Mouse (Mus musculus): ENCODE measurements at regions not wholly inside any gene's neighbourhood (a gene's known extent, or its start where the extent isn't known, plus 50 kb on each side); places are given as distances from the start of the nearest gene placed in this dataset.

GRCm38 (mm10) chr16:78222377-78222776 is 78.9 kb upstream of the Cxadr start:
- no peak overlapping the region for H3K4me2 ChIP-seq (ENCODE audit: low read length)
- H3K27me3 ChIP-seq (ENCODE audit: control insufficient read depth, insufficient read depth, low read length) = no peaks in the 10 kb centered on the region
- DNase-seq = no peak
- H3K4me1 ChIP-seq (ENCODE audit: control insufficient read depth, insufficient read depth, low read length) = 0 out of 2 replicates have a peak, but pooled peaks cover 4% of the 10 kb centered on the region
- WGBS = 64% methylated on average over 1 of the region's 1 CpGs
- no peaks in the 10 kb centered on the region for H3K9me3 ChIP-seq (ENCODE audit: control insufficient read depth, low read length)
- no peak overlapping the region for H3K4me3 ChIP-seq (replicated peaks; ENCODE audit: low read depth, low read length)
- H3K27ac ChIP-seq (replicated peaks; ENCODE audit: low read depth, low read length) = no peak overlapping the region
- H3K36me3 ChIP-seq (ENCODE audit: control insufficient read depth, insufficient read depth, low read length) = no peaks in the 10 kb centered on the region
- H3K9ac ChIP-seq (replicated peaks; ENCODE audit: low read length) = no peak overlapping the region
- no peak for ATAC-seq (ENCODE audit: low FRiP score, low TSS enrichment)

GRCm38 (mm10) chr16:78221781-78222180 is 79.5 kb upstream of the Cxadr start:
- Histone ChIP-seq H3K27me3 (ENCODE audit: control insufficient read depth, insufficient read depth, low read length) (no peaks in the 10 kb centered on the region), H3K4me3 (replicated peaks; ENCODE audit: low read depth, low read length) (no peak overlapping the region), H3K27ac (replicated peaks; ENCODE audit: low read depth, low read length) (no peak overlapping the region), H3K4me2 (ENCODE audit: low read length) (no peak overlapping the region), H3K9ac (replicated peaks; ENCODE audit: low read length) (no peak overlapping the region), H3K4me1 (ENCODE audit: control insufficient read depth, insufficient read depth, low read length) (0 out of 2 replicates have a peak, but pooled peaks cover 4% of the 10 kb centered on the region), H3K9me3 (ENCODE audit: control insufficient read depth, low read length) (no peaks in the 10 kb centered on the region), H3K36me3 (ENCODE audit: control insufficient read depth, insufficient read depth, low read length) (no peaks in the 10 kb centered on the region)
- peak; percentile 72 for DNase-seq
- no peak for ATAC-seq (ENCODE audit: low FRiP score, low TSS enrichment)
- WGBS = 76% methylated on average over 1 of the region's 1 CpGs

- Histone ChIP-seq H3K36me3 (ENCODE audit: control insufficient read depth, insufficient read depth, low read length) (no peaks in the 10 kb centered on the region), H3K27ac (replicated peaks; ENCODE audit: low read depth, low read length) (no peak overlapping the region), H3K27me3 (ENCODE audit: control insufficient read depth, insufficient read depth, low read length) (no peaks in the 10 kb centered on the region), H3K4me3 (replicated peaks; ENCODE audit: low read depth, low read length) (no peak overlapping the region), H3K4me2 (ENCODE audit: low read length) (no peak overlapping the region), H3K9me3 (ENCODE audit: control insufficient read depth, low read length) (no peaks in the 10 kb centered on the region), H3K9ac (replicated peaks; ENCODE audit: low read length) (no peak overlapping the region), H3K4me1 (ENCODE audit: control insufficient read depth, insufficient read depth, low read length) (0 out of 2 replicates have a peak, but pooled peaks cover 4% of the 10 kb centered on the region)
- 51% methylated on average over 6 of the region's 6 CpGs for WGBS
- peak; percentile 38 for DNase-seq
- no peak for ATAC-seq (ENCODE audit: low FRiP score, low TSS enrichment)
Measured at GRCm38 (mm10) chr16:78217633-78218032, 83.7 kb upstream of the Cxadr start.

GRCm38 (mm10) chr16:78216752-78217351 is 84.4 kb upstream of the Cxadr start:
- Histone ChIP-seq H3K36me3 (ENCODE audit: control insufficient read depth, insufficient read depth, low read length) (no peaks in the 10 kb centered on the region), H3K27ac (replicated peaks; ENCODE audit: low read depth, low read length) (no peak overlapping the region), H3K4me2 (ENCODE audit: low read length) (no peak overlapping the region), H3K9ac (replicated peaks; ENCODE audit: low read length) (no peak overlapping the region), H3K27me3 (ENCODE audit: control insufficient read depth, insufficient read depth, low read length) (no peaks in the 10 kb centered on the region), H3K9me3 (ENCODE audit: control insufficient read depth, low read length) (no peaks in the 10 kb centered on the region), H3K4me3 (replicated peaks; ENCODE audit: low read depth, low read length) (no peak overlapping the region), H3K4me1 (ENCODE audit: control insufficient read depth, insufficient read depth, low read length) (0 out of 2 replicates have a peak, but pooled peaks cover 1% of the 10 kb centered on the region)
- DNase-seq (no peak), ATAC-seq (ENCODE audit: low FRiP score, low TSS enrichment) (no peak)
- WGBS = 53% methylated on average over 9 of the region's 9 CpGs

GRCm38 (mm10) chr16:78211687-78212086 is 89.6 kb upstream of the Cxadr start:
- 87% methylated on average over 8 of the region's 8 CpGs for WGBS

GRCm38 (mm10) chr16:78208321-78208720 is 93.0 kb upstream of the Cxadr start:
- DNase-seq (no peak), ATAC-seq (ENCODE audit: low FRiP score, low TSS enrichment) (no peak)
- no peaks in the 10 kb centered on the region for H3K36me3 ChIP-seq (ENCODE audit: control insufficient read depth, insufficient read depth, low read length)
- H3K4me3 ChIP-seq (replicated peaks; ENCODE audit: low read depth, low read length) = no peak overlapping the region
- H3K9me3 ChIP-seq (ENCODE audit: control insufficient read depth, low read length) = no peaks in the 10 kb centered on the region
- no peaks in the 10 kb centered on the region for H3K4me1 ChIP-seq (ENCODE audit: control insufficient read depth, insufficient read depth, low read length)
- WGBS = 92% methylated on average over 5 of the region's 5 CpGs
- no peak overlapping the region for H3K4me2 ChIP-seq (ENCODE audit: low read length)
- no peak overlapping the region for H3K27ac ChIP-seq (replicated peaks; ENCODE audit: low read depth, low read length)
- H3K9ac ChIP-seq (replicated peaks; ENCODE audit: low read length) = no peak overlapping the region
- no peaks in the 10 kb centered on the region for H3K27me3 ChIP-seq (ENCODE audit: control insufficient read depth, insufficient read depth, low read length)

More at GRCm38 (mm10) chr16:78211687-78212086, 89.6 kb upstream of the Cxadr start:
- Histone ChIP-seq H3K27ac (replicated peaks; ENCODE audit: low read depth, low read length) (no peak overlapping the region), H3K9ac (replicated peaks; ENCODE audit: low read length) (no peak overlapping the region), H3K4me3 (replicated peaks; ENCODE audit: low read depth, low read length) (no peak overlapping the region), H3K4me2 (ENCODE audit: low read length) (no peak overlapping the region), H3K9me3 (ENCODE audit: control insufficient read depth, low read length) (no peaks in the 10 kb centered on the region), H3K36me3 (ENCODE audit: control insufficient read depth, insufficient read depth, low read length) (no peaks in the 10 kb centered on the region), H3K27me3 (ENCODE audit: control insufficient read depth, insufficient read depth, low read length) (no peaks in the 10 kb centered on the region), H3K4me1 (ENCODE audit: control insufficient read depth, insufficient read depth, low read length) (no peaks in the 10 kb centered on the region)
- ATAC-seq (ENCODE audit: low FRiP score, low TSS enrichment) (no peak), DNase-seq (no peak)

GRCm38 (mm10) chr16:78204332-78204731 is 97.0 kb upstream of the Cxadr start:
- DNase-seq = no peak
- Histone ChIP-seq H3K27me3 (ENCODE audit: control insufficient read depth, insufficient read depth, low read length) (no peaks in the 10 kb centered on the region), H3K4me3 (replicated peaks; ENCODE audit: low read depth, low read length) (no peak overlapping the region), H3K27ac (replicated peaks; ENCODE audit: low read depth, low read length) (no peak overlapping the region), H3K36me3 (ENCODE audit: control insufficient read depth, insufficient read depth, low read length) (no peaks in the 10 kb centered on the region), H3K4me1 (ENCODE audit: control insufficient read depth, insufficient read depth, low read length) (no peaks in the 10 kb centered on the region), H3K4me2 (ENCODE audit: low read length) (no peak overlapping the region), H3K9me3 (ENCODE audit: control insufficient read depth, low read length) (no peaks in the 10 kb centered on the region), H3K9ac (replicated peaks; ENCODE audit: low read length) (no peak overlapping the region)
- ATAC-seq (ENCODE audit: low FRiP score, low TSS enrichment) = no peak
- 79% methylated on average over 9 of the region's 9 CpGs for WGBS

GRCm38 (mm10) chr16:78200044-78200830 is 101.1 kb upstream of the Cxadr start:
- no peaks in the 10 kb centered on the region for H3K4me1 ChIP-seq (ENCODE audit: control insufficient read depth, insufficient read depth, low read length)
- no peak overlapping the region for H3K4me3 ChIP-seq (replicated peaks; ENCODE audit: low read depth, low read length)
- H3K27me3 ChIP-seq (ENCODE audit: control insufficient read depth, insufficient read depth, low read length) = peaks cover 3% of the 10 kb centered on the region; the same call in 1 of the 2 replicates
- WGBS = 86% methylated on average over 12 of the region's 12 CpGs
- H3K27ac ChIP-seq (replicated peaks; ENCODE audit: low read depth, low read length) = no peak overlapping the region
- DNase-seq (no peak), ATAC-seq (ENCODE audit: low FRiP score, low TSS enrichment) (no peak)
- no peak overlapping the region for H3K4me2 ChIP-seq (ENCODE audit: low read length)
- no peaks in the 10 kb centered on the region for H3K9me3 ChIP-seq (ENCODE audit: control insufficient read depth, low read length)
- no peaks in the 10 kb centered on the region for H3K36me3 ChIP-seq (ENCODE audit: control insufficient read depth, insufficient read depth, low read length)
- no peak overlapping the region for H3K9ac ChIP-seq (replicated peaks; ENCODE audit: low read length)

GRCm38 (mm10) chr16:78199252-78199651 is 102.0 kb upstream of the Cxadr start:
- DNase-seq = no peak
- Histone ChIP-seq H3K4me3 (replicated peaks; ENCODE audit: low read depth, low read length) (no peak overlapping the region), H3K27me3 (ENCODE audit: control insufficient read depth, insufficient read depth, low read length) (peaks cover 3% of the 10 kb centered on the region; the same call in 1 of the 2 replicates), H3K9me3 (ENCODE audit: control insufficient read depth, low read length) (no peaks in the 10 kb centered on the region), H3K4me2 (ENCODE audit: low read length) (no peak overlapping the region; the same call in 1 of the 2 replicates), H3K9ac (replicated peaks; ENCODE audit: low read length) (no peak overlapping the region), H3K36me3 (ENCODE audit: control insufficient read depth, insufficient read depth, low read length) (no peaks in the 10 kb centered on the region), H3K4me1 (ENCODE audit: control insufficient read depth, insufficient read depth, low read length) (no peaks in the 10 kb centered on the region), H3K27ac (replicated peaks; ENCODE audit: low read depth, low read length) (no peak overlapping the region)
- ATAC-seq (ENCODE audit: low FRiP score, low TSS enrichment) = no peak
- 85% methylated on average over 10 of the region's 10 CpGs for WGBS
